Mouse (Mus musculus) thymus, postnatal 10 days (tissue): ENCODE results near the gene Dop1a.
"Not testable (repeated sequence)": the region's sequence is repeated elsewhere in the genome, so short reads cannot be mapped to it uniquely, and the experiment has no call there.

Experiments used
- DNase-seq, 2 experiments: peaks; one replicate each; pipeline ENCODE4 v3.0.0; 2021; ENCODE audit warnings: low spot score in 2 of 2

The Dop1a gene

DNA sequence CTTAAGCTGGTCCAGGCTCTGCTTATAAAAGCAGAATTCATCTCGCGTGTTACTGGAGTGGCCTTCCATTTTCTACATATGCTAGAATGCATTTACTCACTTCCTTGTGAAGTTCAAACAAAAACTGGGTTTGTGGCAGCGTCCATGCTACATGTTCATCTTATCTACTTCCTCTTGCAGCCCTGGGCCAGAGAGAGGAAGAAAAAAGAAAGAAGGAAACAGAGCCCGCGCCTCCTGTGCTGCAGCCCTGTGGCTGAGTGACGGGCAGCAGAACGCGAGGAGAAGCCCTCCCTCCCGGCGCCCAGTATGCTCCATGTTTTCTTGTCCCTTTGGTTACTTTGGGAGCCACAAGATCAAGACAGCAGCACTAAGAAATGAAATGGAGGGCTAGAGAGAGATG lies 112.7 kb downstream of the Dop1a start:
- DNase-seq, result peak in 1 of 2 experiments; percentile 19

GRCm38 (mm10) chr9:86583740-86584139 lies 116.8 kb downstream of the Dop1a start:
- peak; percentile 42 to 70 for DNase-seq

- DNase-seq, result no peak
Measured at GRCm38 (mm10) chr9:86587019-86587795, 120.3 kb downstream of the Dop1a start.

GRCm38 (mm10) chr9:86592676-86593668 lies 126.0 kb downstream of the Dop1a start:
- peak in 1 of 2 experiments; percentile 28 for DNase-seq

- not testable (repeated sequence) for DNase-seq
Measured at GRCm38 (mm10) chr9:86594357-86594767, 127.4 kb downstream of the Dop1a start.

- not testable (repeated sequence) for DNase-seq
Measured at GRCm38 (mm10) chr9:86596983-86597382, 130.0 kb downstream of the Dop1a start.

- DNase-seq, result no peak
Measured at GRCm38 (mm10) chr9:86599723-86600303, 132.9 kb downstream of the Dop1a start.
